Mouse (Mus musculus): Measurements from ENCODE around the gene Comp.

The Comp gene

GRCm38 (mm10) chr8:70352657-70353151 lies 20.7 kb upstream of the Comp start:
- DNase-seq (ENCODE audit: low read depth, low spot score), result peak; percentile 52

GRCm38 (mm10) chr8:70353194-70353817 lies 20.1 kb upstream of the Comp start, which contains the start of gene Upf1:
Upf1 (minus strand) TSS chr8:70353278.
- DNase-seq (ENCODE audit: low read depth, low spot score), result peak; percentile 99

GRCm38 (mm10) chr8:70354004-70354403 lies 19.4 kb upstream of the Comp start:
- DNase-seq (ENCODE audit: low read depth, low spot score), result no peak

GRCm38 (mm10) chr8:70356111-70356510 lies 17.2 kb upstream of the Comp start:
- no peak for DNase-seq (ENCODE audit: low read depth, low spot score)

GRCm38 (mm10) chr8:70359411-70359810 lies 13.9 kb upstream of the Comp start:
- DNase-seq (ENCODE audit: low read depth, low spot score), result no peak

GRCm38 (mm10) chr8:70360769-70361168 lies 12.6 kb upstream of the Comp start:
- DNase-seq (ENCODE audit: low read depth, low spot score), result peak; percentile 66

- no peak for DNase-seq (ENCODE audit: low read depth, low spot score)
These were observed 11.8 kb upstream of the Comp start for GRCm38 (mm10) chr8:70361484-70362032.

GRCm38 (mm10) chr8:70364066-70364465 lies 9.3 kb upstream of the Comp start:
- DNase-seq (ENCODE audit: low read depth, low spot score), result no peak

GRCm38 (mm10) chr8:70366588-70366987 lies 6.8 kb upstream of the Comp start:
- DNase-seq (ENCODE audit: low read depth, low spot score), result no peak

- no peak for DNase-seq (ENCODE audit: low read depth, low spot score)
These were observed 2.9 kb upstream of the Comp start for GRCm38 (mm10) chr8:70370476-70370875.

- no peak for DNase-seq (ENCODE audit: low read depth, low spot score)
These were observed 1.4 kb upstream of the Comp start for GRCm38 (mm10) chr8:70371951-70372350.

- DNase-seq (ENCODE audit: low read depth, low spot score), result no peak
These were observed 1.1 kb downstream of the Comp start for GRCm38 (mm10) chr8:70374318-70374927.

- DNase-seq (ENCODE audit: low read depth, low spot score), result no peak
These were observed 2.0 kb downstream of the Comp start for GRCm38 (mm10) chr8:70375212-70375859.

GRCm38 (mm10) chr8:70376275-70376741 lies 3.0 kb downstream of the Comp start:
- DNase-seq (ENCODE audit: low read depth, low spot score), result no peak

GRCm38 (mm10) chr8:70377049-70377448 lies 3.7 kb downstream of the Comp start:
- DNase-seq (ENCODE audit: low read depth, low spot score), result no peak

- no peak for DNase-seq (ENCODE audit: low read depth, low spot score)
These were observed 6.7 kb downstream of the Comp start for GRCm38 (mm10) chr8:70380069-70380468.

- peak; percentile 54 for DNase-seq (ENCODE audit: low read depth, low spot score)
These were observed 9.9 kb downstream of the Comp start for GRCm38 (mm10) chr8:70383287-70383686.

GRCm38 (mm10) chr8:70389678-70390077 lies 16.3 kb downstream of the Comp start:
- DNase-seq (ENCODE audit: low read depth, low spot score), result no peak

- DNase-seq (ENCODE audit: low read depth, low spot score), result no peak
These were observed 19.7 kb downstream of the Comp start for GRCm38 (mm10) chr8:70393087-70393486.

- no peak for DNase-seq (ENCODE audit: low read depth, low spot score)
These were observed 21.1 kb downstream of the Comp start for GRCm38 (mm10) chr8:70394269-70394998.

GRCm38 (mm10) chr8:70395649-70396048 lies 22.3 kb downstream of the Comp start:
- no peak for DNase-seq (ENCODE audit: low read depth, low spot score)

- no peak for DNase-seq (ENCODE audit: low read depth, low spot score)
These were observed 22.8 kb downstream of the Comp start for GRCm38 (mm10) chr8:70396184-70396583.
